Mouse (Mus musculus): ENCODE measurements around the gene Strada. TPM values are rescaled to one million over a fixed set of nuclear protein-coding genes. Genes with fewer than 3 reads are reported as not detected.
"Not testable (repeated sequence)": the region's sequence is repeated elsewhere in the genome, so short reads cannot be mapped to it uniquely, and the experiment has no call there.

The Strada gene
- 51.9 and 55.2 TPM in 2 replicates for polyA plus RNA-seq (2012; rRNA removed)

DNA sequence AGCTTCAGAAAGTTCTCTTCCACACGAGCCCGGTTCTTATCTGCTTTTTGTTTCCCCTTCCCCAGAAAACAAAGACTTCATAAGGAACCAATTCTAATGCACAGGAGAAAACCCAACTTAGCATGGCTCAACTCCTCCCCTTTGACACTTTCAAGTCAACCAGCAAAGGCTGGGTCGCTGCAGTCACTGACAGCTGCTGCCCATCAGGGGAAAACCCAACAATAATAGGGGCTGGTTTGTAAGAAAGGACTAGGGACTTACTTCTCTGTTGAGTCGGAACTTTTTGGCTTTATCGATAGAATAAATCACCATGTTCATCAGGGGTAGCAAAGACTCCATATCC, at the start of gene Strada:
Gene Strada (minus strand): TSS at position 46 of the 343 bp plus-strand sequence.
- H3K4me3 ChIP-seq (ENCODE audit: insufficient read depth, low read length) = no peak within 1 kb of the TSS
- no peak within 1 kb of the TSS for H3K27ac ChIP-seq (ENCODE audit: insufficient read depth, low read length)
- TF ChIP-seq POLR2A (IDR thresholded peaks at IDR 0.05; ENCODE audit: extremely low read depth, insufficient read depth, low read length) = no peak
- TF ChIP-seq CTCF (IDR thresholded peaks at IDR 0.05; ENCODE audit: extremely low read depth, insufficient read depth, low read length) = no peak
- no peaks in the 10 kb centered on the region for H3K4me1 ChIP-seq (ENCODE audit: control insufficient read depth, insufficient read depth, low read length)

DNA sequence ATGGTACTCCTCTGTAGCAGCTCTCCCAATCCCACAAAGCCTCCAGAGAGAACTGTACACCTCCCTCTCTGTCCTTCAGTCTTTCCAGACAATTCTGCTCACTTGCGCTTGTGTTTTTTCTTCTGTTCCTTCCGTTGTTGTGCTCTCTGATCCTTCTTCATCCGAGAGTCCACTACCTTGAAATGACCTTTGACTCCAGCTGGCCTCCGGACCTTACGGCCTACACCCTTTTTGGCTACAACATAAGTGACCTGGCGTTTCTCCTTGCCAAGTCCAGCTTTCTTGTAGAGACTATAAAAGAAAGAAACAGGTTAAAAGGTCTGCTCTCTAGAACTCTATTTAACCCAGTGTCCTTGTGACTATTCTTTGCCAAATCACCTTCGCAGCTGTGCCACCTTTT, 47.4 kb upstream of the Strada start:
- no peak overlapping the region for H3K4me3 ChIP-seq (ENCODE audit: insufficient read depth, low read length)
- H3K4me1 ChIP-seq (ENCODE audit: control insufficient read depth, insufficient read depth, low read length) = no peaks in the 10 kb centered on the region
- TF ChIP-seq CTCF (IDR thresholded peaks at IDR 0.05; ENCODE audit: extremely low read depth, insufficient read depth, low read length) (no peak), POLR2A (IDR thresholded peaks at IDR 0.05; ENCODE audit: extremely low read depth, insufficient read depth, low read length) (no peak)
- H3K27ac ChIP-seq (ENCODE audit: insufficient read depth, low read length) = no peak overlapping the region

DNA sequence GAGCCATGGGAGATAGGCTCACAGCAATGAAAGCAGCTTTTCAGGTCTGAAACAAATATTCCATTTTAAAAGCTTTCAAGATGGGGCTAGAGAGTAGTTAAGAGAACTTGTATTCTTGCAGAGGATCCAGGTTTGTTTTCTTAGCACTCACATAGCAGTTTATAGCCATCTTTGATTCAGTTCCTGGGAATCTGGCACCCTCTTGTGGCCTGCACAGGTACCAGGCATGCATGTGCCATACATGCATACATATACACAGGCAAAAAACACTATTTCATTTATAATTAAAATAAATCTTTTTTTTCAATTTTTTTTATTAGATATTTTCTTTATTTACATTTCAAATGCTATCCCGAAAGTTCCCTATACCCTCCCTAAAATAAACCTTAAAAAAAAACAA, 44.9 kb upstream of the Strada start:
- TF ChIP-seq POLR2A (IDR thresholded peaks at IDR 0.05; ENCODE audit: extremely low read depth, insufficient read depth, low read length) (no peak), CTCF (IDR thresholded peaks at IDR 0.05; ENCODE audit: extremely low read depth, insufficient read depth, low read length) (0 out of 2 replicates have a peak, but pooled peaks have one; percentile 13)
- no peak overlapping the region for H3K27ac ChIP-seq (ENCODE audit: insufficient read depth, low read length)
- no peaks in the 10 kb centered on the region for H3K4me1 ChIP-seq (ENCODE audit: control insufficient read depth, insufficient read depth, low read length)
- no peak overlapping the region for H3K4me3 ChIP-seq (ENCODE audit: insufficient read depth, low read length)

- H3K4me3 ChIP-seq (ENCODE audit: insufficient read depth, low read length); H3K4me1 ChIP-seq (ENCODE audit: control insufficient read depth, insufficient read depth, low read length); H3K27ac ChIP-seq (ENCODE audit: insufficient read depth, low read length): not testable (repeated sequence)
Observed at GRCm38 (mm10) chr11:106233978-106234377, 32.0 kb upstream of the Strada start.

- Histone ChIP-seq H3K27ac (ENCODE audit: insufficient read depth, low read length) (no peak overlapping the region), H3K4me1 (ENCODE audit: control insufficient read depth, insufficient read depth, low read length) (no peaks in the 10 kb centered on the region; the same call in 1 of the 2 replicates), H3K4me3 (ENCODE audit: insufficient read depth, low read length) (no peak overlapping the region)
- TF ChIP-seq POLR2A (IDR thresholded peaks at IDR 0.05; ENCODE audit: extremely low read depth, insufficient read depth, low read length) (no peak), CTCF (IDR thresholded peaks at IDR 0.05; ENCODE audit: extremely low read depth, insufficient read depth, low read length) (no peak)
Observed at GRCm38 (mm10) chr11:106220603-106221002, 18.6 kb upstream of the Strada start.

DNA sequence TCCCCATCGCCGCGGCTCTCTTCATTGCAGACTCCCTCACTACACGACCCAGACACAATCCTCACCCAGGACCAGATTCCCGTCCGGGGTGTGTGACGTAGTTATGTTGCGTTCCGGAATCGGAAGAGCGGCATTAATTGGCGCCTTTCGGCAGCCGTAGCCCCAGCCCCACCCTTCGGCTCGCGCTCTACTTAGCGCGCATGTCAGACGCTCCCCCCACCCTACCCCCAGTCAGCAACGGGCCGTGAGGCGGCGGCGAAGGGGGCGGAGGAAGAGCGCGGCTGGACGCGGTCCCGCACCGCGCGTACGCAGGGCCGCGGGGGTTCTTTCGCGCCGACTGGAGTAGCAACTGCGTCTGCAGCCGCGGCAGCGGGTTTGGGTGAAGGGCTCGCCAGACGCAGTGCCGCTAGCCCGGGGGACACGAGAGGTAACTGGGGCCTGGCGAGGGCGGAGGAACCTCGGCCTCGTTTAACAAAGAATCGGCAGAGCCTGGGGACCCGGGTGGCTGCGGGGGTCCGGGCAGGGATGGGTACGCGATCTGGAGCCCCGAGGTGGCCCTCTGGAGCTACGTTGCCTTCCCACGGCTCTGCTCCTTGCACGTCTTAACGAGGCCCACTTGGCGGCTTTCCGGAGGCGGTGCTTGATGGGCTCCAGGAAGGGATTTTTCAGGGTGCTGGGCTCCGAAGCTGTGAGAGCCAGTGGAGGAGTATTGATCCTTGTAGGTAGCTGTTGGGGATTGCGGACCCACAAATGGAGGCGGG, 14.9 kb upstream of the Strada start, which contains the start of gene Ddx42:
Gene Ddx42 (plus strand): TSS at position 197 of the 761 bp plus-strand sequence.
- H3K4me3 ChIP-seq (ENCODE audit: insufficient read depth, low read length) = peak within 1 kb of the TSS; percentile 68
- H3K27ac ChIP-seq (ENCODE audit: insufficient read depth, low read length) = peak within 1 kb of the TSS; percentile 76
- peaks cover 1% of the 10 kb centered on the region; the same call in 1 of the 2 replicates for H3K4me1 ChIP-seq (ENCODE audit: control insufficient read depth, insufficient read depth, low read length)
- TF ChIP-seq CTCF (IDR thresholded peaks at IDR 0.05; ENCODE audit: extremely low read depth, insufficient read depth, low read length) (no peak), POLR2A (IDR thresholded peaks at IDR 0.05; ENCODE audit: extremely low read depth, insufficient read depth, low read length) (0 out of 2 replicates have a peak, but pooled peaks have one; percentile 39)

DNA sequence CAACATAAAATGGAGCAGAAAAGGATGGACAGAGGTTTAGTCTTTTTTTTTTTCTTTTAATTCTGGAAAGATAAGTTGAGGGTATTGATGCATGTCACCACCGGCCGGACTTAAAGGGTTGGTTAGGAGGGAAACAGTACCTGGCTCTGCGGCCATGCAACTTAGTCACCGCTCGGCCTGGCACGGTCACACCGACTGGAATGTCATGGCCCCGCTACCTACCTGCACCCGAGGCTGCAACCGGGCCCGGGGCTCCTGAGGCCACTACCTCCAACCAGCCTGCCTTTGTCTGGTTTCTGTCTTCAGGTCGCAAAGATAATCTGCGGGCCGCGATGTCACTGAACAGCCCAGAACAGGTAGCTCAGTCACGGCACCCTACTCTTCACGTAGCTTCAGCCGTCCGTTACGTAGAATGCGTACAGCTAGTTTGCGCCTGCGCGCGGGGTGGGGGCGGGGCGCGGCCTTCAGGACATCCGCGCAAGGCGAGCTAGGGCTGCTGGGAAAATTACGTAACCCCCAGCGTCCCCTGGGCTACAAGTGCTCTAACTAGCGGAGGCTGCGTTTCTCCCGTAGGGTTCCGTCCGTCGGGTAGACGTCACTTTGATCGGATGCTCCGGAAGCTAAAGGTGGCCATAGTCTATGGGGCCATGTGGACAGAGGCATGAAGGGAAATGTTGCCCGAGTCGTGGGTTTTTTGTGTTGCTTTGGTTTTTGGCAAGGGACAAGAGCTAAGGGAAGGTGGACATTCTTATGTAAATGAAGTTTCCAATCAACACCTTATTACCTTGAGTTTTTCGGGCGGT, 14.2 kb upstream of the Strada start, which contains the start of gene Ccdc47:
Gene Ccdc47 (minus strand): TSS at position 418 of the 803 bp plus-strand sequence.
- Histone ChIP-seq H3K4me1 (ENCODE audit: control insufficient read depth, insufficient read depth, low read length) (peaks cover 1% of the 10 kb centered on the region; the same call in 1 of the 2 replicates), H3K4me3 (ENCODE audit: insufficient read depth, low read length) (peak within 1 kb of the TSS; percentile 68), H3K27ac (ENCODE audit: insufficient read depth, low read length) (peak within 1 kb of the TSS; percentile 76)
- TF ChIP-seq POLR2A (IDR thresholded peaks at IDR 0.05; ENCODE audit: extremely low read depth, insufficient read depth, low read length) (peak; percentile 73), CTCF (IDR thresholded peaks at IDR 0.05; ENCODE audit: extremely low read depth, insufficient read depth, low read length) (no peak)

DNA sequence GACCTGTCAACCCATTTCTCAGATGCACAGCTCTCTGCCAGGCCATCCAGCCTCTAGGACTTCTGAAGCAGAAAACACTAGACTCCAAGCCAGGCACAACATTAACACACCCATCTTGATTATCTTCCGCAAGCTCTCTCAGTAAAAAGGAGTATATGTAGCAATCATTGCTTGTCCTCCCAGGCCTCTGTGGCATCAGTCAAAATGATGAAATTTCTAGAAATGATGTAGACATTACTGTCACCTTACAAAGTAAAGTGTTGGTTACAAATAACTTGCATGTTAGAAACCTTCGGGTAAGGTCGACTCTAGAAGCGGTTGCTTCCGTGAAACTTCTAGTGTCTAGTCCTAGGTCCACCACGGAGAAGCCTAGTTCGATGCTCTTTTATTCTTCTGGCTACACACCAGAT, 13.5 kb upstream of the Strada start:
- TF ChIP-seq POLR2A (IDR thresholded peaks at IDR 0.05; ENCODE audit: extremely low read depth, insufficient read depth, low read length) (no peak), CTCF (IDR thresholded peaks at IDR 0.05; ENCODE audit: extremely low read depth, insufficient read depth, low read length) (no peak)
- H3K4me1 ChIP-seq (ENCODE audit: control insufficient read depth, insufficient read depth, low read length) = peaks cover 1% of the 10 kb centered on the region; the same call in 1 of the 2 replicates
- peak overlapping the region; percentile 68 for H3K4me3 ChIP-seq (ENCODE audit: insufficient read depth, low read length)
- no peak overlapping the region for H3K27ac ChIP-seq (ENCODE audit: insufficient read depth, low read length)

GRCm38 (mm10) chr11:106214856-106215255, 12.9 kb upstream of the Strada start:
- H3K27ac ChIP-seq (ENCODE audit: insufficient read depth, low read length) = no peak overlapping the region
- H3K4me1 ChIP-seq (ENCODE audit: control insufficient read depth, insufficient read depth, low read length) = peaks cover 1% of the 10 kb centered on the region; the same call in 1 of the 2 replicates
- H3K4me3 ChIP-seq (ENCODE audit: insufficient read depth, low read length) = peak overlapping the region; percentile 68; the same call in 1 of the 2 replicates
- TF ChIP-seq CTCF (IDR thresholded peaks at IDR 0.05; ENCODE audit: extremely low read depth, insufficient read depth, low read length) (no peak), POLR2A (IDR thresholded peaks at IDR 0.05; ENCODE audit: extremely low read depth, insufficient read depth, low read length) (no peak)
